Mouse (Mus musculus) left cerebral cortex, adult 6 months (tissue): ENCODE results near the gene Mtss1l. TPM values are rescaled to one million over a fixed set of nuclear protein-coding genes. Genes with fewer than 3 reads are reported as not detected.

Experiments used
- long read RNA-seq, 2 experiments: library from polyadenylated mRNA; unstranded; transcript quantifications; one replicate each; pipeline ENCODE4 v2.0.0; 2019 to 2020
- polyA plus RNA-seq: library from polyadenylated mRNA; unstranded; fragments of <200 nt; fragmentation: Nextera tagmentation; gene quantifications from 2 replicates; pipeline ENCODE4 v1.2.3, GENCODE M21; 2021

Gene Mtss1l
- 19.7 and 42.3 TPM in 2 replicates for polyA plus RNA-seq
- long read RNA-seq, experiment 1, full-length matches to known transcripts, result 3 of 91 reads
- long read RNA-seq, experiment 1, partial matches to known transcripts, result 78 of 91 reads
- long read RNA-seq, experiment 1, other reads (novel, unspliced or antisense), result 10 of 91 reads
- long read RNA-seq, experiment 2, partial matches to known transcripts, result 0 of 11 reads
- long read RNA-seq, experiment 2, other reads (novel, unspliced or antisense), result 11 of 11 reads

DNA sequence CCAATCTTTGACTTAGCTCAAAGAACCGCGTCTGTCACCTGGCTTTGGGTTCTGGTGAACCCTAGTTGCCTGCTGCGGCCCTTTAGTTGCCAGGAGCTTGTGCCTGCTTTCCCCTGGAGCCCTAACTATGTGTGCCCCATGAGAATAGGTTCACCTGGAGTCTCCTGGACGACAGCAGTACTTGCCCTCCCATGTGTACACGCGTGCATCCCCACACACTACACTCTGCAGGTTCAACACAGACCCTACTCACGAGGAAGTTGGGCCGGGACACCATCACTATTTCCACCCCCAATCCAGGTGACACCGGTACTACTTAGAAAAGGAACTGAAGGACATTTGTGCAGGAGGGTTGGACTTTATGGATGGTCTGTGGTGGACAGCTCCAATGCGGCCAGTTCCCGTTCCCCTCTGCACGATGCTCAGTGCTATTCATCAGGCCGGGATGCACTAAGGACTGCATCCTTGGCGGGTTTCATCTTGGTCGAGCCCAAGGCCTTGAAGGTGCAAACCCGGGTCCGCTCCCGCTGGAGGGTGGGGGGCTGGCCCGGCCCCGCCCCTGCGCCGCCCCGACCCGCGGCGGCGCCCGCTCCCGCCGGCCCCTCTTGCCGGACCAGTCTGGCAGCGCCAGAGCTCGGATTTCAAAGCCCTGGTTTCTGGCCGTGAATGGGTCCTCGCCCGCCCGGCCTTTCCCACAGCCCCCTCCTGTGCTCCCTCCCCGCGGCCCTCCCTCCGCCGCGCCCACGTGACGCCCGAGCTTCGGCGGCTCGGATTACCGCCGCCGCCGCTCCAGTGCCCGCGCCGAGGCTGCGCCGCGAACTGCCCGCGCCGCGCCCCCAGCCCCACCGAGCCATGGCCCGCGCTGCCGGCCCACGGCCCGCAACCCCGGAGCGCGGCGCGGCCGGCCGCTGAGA lies at the start of gene Mtss1l:
Mtss1l (plus strand) TSS at position 792 of the 914 bp plus-strand sequence.

Other genes with a start within 250 kb of the Mtss1l start
- 6.0 and 20.4 TPM in 2 replicates for gene Vac14, start 102.9 kb upstream of the Mtss1l start, polyA plus RNA-seq
- gene Il34, start 84.4 kb downstream of the Mtss1l start, polyA plus RNA-seq, result 59.8 and 64.3 TPM in 2 replicates
- gene Cog4, start 125.1 kb downstream of the Mtss1l start, polyA plus RNA-seq, result 21.5 and 30.2 TPM in 2 replicates
- 18.3 and 19.2 TPM in 2 replicates for gene Sf3b3, start 125.3 kb downstream of the Mtss1l start, polyA plus RNA-seq
- 3.6 and 4.3 TPM in 2 replicates for gene Fuk, start 181.0 kb downstream of the Mtss1l start, polyA plus RNA-seq
- gene St3gal2, start 198.4 kb downstream of the Mtss1l start, polyA plus RNA-seq, result 12.4 and 16.9 TPM in 2 replicates